Mouse (Mus musculus): ENCODE results near the gene Ufc1.
"Not testable (repeated sequence)": the region's sequence is repeated elsewhere in the genome, so short reads cannot be mapped to it uniquely, and the experiment has no call there.

Ufc1 gene

DNA sequence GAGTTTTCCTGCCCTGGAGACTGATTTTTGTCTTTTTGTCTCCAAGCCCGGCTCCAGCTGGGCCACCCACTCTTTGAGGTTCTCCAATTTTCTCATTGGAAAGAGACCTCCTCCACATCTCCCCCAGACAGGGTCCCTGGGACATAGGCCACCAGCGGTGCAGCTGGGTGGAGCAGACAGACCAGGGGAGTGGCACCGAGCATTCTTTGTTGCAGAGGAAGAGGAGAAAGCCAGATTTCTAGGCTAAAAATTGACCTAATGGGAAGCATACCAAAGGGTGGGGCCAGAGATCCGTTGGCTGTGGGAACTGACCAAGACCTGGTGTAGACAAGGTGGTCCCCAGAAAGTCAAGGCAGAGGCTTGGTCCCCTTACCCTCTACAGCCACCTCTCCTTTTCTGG, 46.9 kb downstream of the Ufc1 start:
- no peak for DNase-seq (ENCODE audit: low spot score)

DNA sequence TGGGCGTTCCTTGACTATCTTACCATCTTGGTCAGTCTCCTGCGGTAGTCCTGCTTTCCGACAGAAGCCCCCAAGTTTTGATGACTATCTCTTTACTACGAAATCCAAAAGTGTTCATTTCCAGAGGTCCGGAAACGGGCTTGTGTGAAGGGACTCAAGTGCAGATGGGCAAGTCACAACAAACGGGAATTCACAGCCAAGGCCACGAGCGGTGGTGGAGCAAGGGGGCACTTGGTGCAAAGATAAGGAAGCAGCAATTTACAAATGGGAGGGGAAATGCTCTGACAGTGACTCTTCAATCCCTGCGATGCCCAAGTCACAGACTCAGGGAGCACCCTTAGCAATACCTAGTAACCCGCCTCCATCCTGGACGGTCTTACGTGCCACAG, 47.4 kb downstream of the Ufc1 start:
- DNase-seq (ENCODE audit: low spot score): no peak

DNA sequence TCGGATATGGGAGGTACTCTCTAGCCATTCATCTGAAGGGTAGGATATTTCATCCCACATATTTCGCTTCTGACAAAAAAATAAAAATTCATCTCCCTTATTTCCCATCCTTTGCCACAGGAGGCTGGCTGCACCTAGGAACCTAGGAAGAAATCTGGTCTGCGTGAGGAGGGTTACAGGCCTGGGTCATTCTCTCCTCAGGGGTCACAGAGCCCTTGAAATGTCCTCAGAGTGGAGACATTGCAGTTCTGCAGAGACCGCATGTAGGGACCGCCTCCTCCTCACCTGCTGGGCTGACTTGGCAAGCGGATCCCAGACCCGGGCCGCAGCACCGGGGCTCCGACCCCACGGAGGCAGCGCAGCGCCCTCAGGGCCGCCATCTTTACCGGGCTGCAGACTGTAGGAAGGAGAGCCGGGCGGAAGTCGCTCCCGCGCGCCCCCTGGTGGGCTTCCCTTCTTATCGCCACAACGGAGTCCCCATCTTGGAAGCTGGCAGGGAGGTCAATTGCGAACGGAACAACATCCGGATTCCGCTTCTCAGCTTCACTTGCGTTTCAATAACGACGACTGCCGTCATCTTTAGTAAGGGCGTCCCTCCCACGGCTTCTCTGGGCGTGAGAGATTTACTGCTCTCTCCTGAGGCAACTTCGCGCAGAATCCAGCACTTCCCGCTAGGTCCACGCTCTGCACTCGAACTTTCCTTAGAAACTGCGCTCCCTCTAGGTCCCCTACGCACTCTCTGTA, 47.9 kb downstream of the Ufc1 start:
- DNase-seq (ENCODE audit: low spot score): peak; percentile 95

DNA sequence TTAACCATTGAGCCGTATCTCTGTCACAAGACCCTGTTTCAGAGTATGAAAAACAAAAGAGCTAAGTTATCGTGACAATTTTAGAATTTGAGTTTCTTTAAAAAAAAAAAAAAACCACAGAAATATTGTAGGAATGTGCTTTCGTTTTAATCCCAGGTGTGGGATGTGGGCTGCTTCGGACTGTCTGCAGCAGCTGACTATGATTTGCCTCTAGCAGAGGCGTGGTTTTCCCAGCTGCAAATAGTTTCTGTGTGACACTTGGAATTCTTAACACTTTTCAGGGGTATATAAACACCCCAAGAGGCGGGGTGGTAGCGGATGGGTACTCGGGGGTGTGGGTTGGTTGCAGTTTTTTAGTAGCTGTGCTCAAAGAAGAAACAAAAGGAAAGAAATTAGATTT, 49.5 kb downstream of the Ufc1 start:
- DNase-seq (ENCODE audit: low spot score): no peak

DNA sequence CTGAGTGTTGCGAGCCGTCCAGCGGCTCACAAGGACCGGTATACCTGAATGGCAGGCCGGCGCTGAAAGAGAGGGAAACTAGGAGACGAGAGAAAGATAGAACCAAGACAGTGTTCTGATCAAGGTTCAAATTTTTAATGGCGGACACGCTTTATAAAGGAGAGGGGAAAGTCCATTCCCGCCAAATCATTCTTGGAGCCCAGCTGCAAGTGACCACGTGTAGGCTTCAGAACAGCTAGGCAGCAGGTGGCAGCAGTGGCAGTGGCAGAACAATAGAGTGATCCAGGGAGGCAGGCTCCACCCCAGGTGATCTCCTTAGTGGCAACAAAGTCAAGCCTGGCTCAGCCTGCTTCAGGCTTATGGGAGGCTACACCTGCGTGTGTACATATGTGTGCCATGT, 52.9 kb downstream of the Ufc1 start:
- not testable (repeated sequence) for DNase-seq (ENCODE audit: low spot score)

DNA sequence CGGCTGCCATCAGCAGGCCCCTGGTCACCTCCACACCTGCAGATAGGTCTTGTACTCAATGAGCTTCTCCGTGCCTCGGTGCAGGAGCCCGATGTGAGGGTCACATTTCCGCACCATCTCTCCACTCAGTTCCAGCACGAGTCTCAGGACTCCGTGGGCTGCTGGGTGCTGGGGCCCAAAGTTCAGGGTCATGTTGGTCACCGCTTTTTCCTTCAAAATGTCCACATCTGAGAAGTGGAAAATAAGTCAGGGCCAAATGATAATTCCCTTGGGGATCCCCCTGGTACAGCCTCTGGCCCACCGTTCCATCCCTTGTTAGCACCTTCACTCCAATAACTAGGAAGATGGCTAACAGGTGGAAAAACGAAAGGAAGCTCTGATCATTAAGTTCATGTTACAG, 53.9 kb downstream of the Ufc1 start:
- no peak for DNase-seq (ENCODE audit: low spot score)

DNA sequence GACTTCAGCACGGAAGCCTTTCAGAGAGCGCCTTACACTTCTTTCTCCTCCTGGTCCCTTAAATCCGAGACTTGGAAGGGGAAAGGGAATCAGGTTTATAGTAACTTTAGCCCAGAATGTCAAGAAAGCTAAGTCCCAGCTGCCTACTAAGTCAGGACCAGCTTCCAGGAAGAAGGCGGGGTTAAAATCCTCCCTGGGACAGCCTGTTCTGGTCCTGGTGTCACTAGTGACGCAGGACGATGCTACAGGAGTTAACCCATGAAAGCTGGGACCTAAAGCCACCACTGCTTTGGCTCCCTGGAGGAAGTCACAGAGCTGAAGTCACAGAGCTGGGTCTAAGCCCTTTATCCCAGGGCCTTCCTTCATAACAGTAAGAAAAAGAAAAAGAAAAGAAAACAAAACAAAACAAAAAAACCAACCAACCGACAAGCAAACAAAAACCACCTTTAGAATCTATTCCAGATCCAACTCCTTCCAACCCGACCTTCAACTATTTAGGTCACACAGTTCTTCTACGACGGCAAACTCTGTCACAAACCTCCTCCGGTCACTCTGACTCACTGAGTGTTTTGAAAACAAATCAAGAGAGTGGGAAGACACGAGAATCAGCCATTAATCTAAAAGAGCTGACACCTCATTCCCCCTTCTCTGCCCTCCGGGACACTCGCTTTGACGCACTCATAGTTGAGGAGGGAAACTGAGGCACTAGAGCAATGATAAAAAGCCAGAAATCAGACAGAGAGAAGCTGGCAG, 54.7 kb downstream of the Ufc1 start:
- DNase-seq (ENCODE audit: low spot score): no peak

Measured in layer of hippocampus, adult 9-10 months (tissue).